Mouse (Mus musculus) CH12.LX (cell line): ENCODE data around the gene Rab3a. TPM values are rescaled to one million over a fixed set of nuclear protein-coding genes. Genes with fewer than 3 reads are reported as not detected.

Source experiments
- DNase-seq: peaks from one replicate; pipeline ENCODE4 v3.0.0-alpha.2; 2013; ENCODE audit errors: extremely low read depth
- H3K27ac ChIP-seq: 2 replicates; pipeline ENCODE4 v1.5.1; 2012; ENCODE audit warnings: low read depth, mild to moderate bottlenecking, control low read depth, moderate library complexity; ENCODE audit not compliant: insufficient read depth
- H3K27me3 ChIP-seq: replicated peaks from 2 replicates; pipeline ENCODE3; 2012; ENCODE audit warnings: inconsistent platforms
- H3K36me3 ChIP-seq, 2 experiments: replicated peaks in 1 of 2; 2 replicates each; pipeline versions ENCODE3 to v1.6.1; 2012; ENCODE audit warnings: inconsistent platforms in 1 of 2, low read length in 1 of 2, mild to moderate bottlenecking in 1 of 2, mixed read lengths in 1 of 2, moderate library complexity in 1 of 2; ENCODE audit not compliant: control insufficient read depth in 1 of 2, insufficient read depth in 1 of 2
- H3K4me1 ChIP-seq, 2 experiments: 2 replicates each; pipeline ENCODE4 v1.6.1; 2012; ENCODE audit warnings: inconsistent platforms in 1 of 2, moderate library complexity in 1 of 2; ENCODE audit not compliant: insufficient read depth in 2 of 2, control insufficient read depth in 1 of 2
- H3K4me2 ChIP-seq: 2 replicates; pipeline ENCODE4 v1.6.1; 2012; ENCODE audit warnings: low read depth, mild to moderate bottlenecking, control low read depth; ENCODE audit not compliant: poor library complexity, insufficient read depth, severe bottlenecking
- H3K4me3 ChIP-seq, 3 experiments: fragments of 150-350 bp in 1 of 3; sonication (generic) in 1 of 3; replicated peaks in 1 of 3; 2 replicates each; pipeline versions ENCODE3 to v1.5.1; 2011 to 2012; ENCODE audit warnings: low read depth in 2 of 3, low read length in 2 of 3, mild to moderate bottlenecking in 2 of 3, moderate library complexity in 2 of 3, control low read depth in 1 of 3, improper control_type of control experiment in 1 of 3, inconsistent platforms in 1 of 3, mixed read lengths in 1 of 3; ENCODE audit not compliant: poor library complexity in 1 of 3
- H3K79me2 ChIP-seq: replicated peaks from 2 replicates; pipeline ENCODE4 v1.6.1; 2012; ENCODE audit warnings: mild to moderate bottlenecking, moderate library complexity; ENCODE audit not compliant: control insufficient read depth, poor library complexity, insufficient read depth, severe bottlenecking; ENCODE audit errors: extremely low read depth
- H3K9ac ChIP-seq: 2 replicates; pipeline ENCODE4 v1.6.1; 2012; ENCODE audit warnings: low read depth, mild to moderate bottlenecking, control low read depth, moderate library complexity; ENCODE audit not compliant: insufficient read depth
- H3K9me3 ChIP-seq: replicated peaks from 2 replicates; pipeline ENCODE3; 2012; ENCODE audit warnings: low read length, inconsistent platforms, mixed read lengths
- BHLHE40 ChIP-seq: IDR thresholded peaks from 2 replicates; pipeline ENCODE4 v1.6.1; 2011; ENCODE audit warnings: mild to moderate bottlenecking, low read depth, low read length, improper control_type of control experiment
- CHD1 ChIP-seq: IDR thresholded peaks from 2 replicates; pipeline ENCODE4 v1.6.1; 2012; ENCODE audit warnings: low read depth, low read length, improper control_type of control experiment, inconsistent platforms
- CHD2 ChIP-seq: IDR thresholded peaks from 2 replicates; pipeline ENCODE4 v1.6.1; 2011; ENCODE audit warnings: low read length, improper control_type of control experiment
- CTCF ChIP-seq, 2 experiments: IDR thresholded peaks in 1 of 2; conservative IDR thresholded peaks in 1 of 2; 2 replicates each; pipeline ENCODE4 v1.5.1; 2011 to 2012; ENCODE audit warnings: low read depth in 2 of 2, low read length in 2 of 2, improper control_type of control experiment in 1 of 2, inconsistent platforms in 1 of 2, mild to moderate bottlenecking in 1 of 2, moderate library complexity in 1 of 2
- E2F4 ChIP-seq: IDR thresholded peaks from 2 replicates; pipeline ENCODE4 v1.6.1; 2011; ENCODE audit warnings: low read depth, low read length, improper control_type of control experiment; ENCODE audit not compliant: insufficient replicate concordance
- EP300 ChIP-seq: IDR thresholded peaks from 2 replicates; pipeline ENCODE4 v1.6.1; 2011; ENCODE audit warnings: low read length, improper control_type of control experiment
- GABPA ChIP-seq: IDR thresholded peaks from 2 replicates; pipeline ENCODE4 v1.6.1; 2012; ENCODE audit warnings: low read depth, low read length, improper control_type of control experiment, inconsistent platforms; ENCODE audit not compliant: insufficient replicate concordance
- IRF4 ChIP-seq: IDR thresholded peaks from 2 replicates; pipeline ENCODE4 v1.6.1; 2014; ENCODE audit warnings: low read depth, mild to moderate bottlenecking, inconsistent platforms, low read length, improper control_type of control experiment
- JUN ChIP-seq: IDR thresholded peaks from 2 replicates; pipeline ENCODE4 v1.6.1; 2011; ENCODE audit warnings: low read depth, mild to moderate bottlenecking, low read length, improper control_type of control experiment, moderate library complexity; ENCODE audit not compliant: insufficient read depth
- KAT2A ChIP-seq: IDR thresholded peaks from 2 replicates; pipeline ENCODE4 v1.6.1; 2012; ENCODE audit warnings: low read length, improper control_type of control experiment, inconsistent platforms; ENCODE audit not compliant: insufficient replicate concordance
- MAFK ChIP-seq: IDR thresholded peaks from 2 replicates; pipeline ENCODE4 v1.6.1; 2011; ENCODE audit warnings: low read length, improper control_type of control experiment; ENCODE audit not compliant: insufficient replicate concordance
- MAX ChIP-seq: IDR thresholded peaks from 2 replicates; pipeline ENCODE4 v1.6.1; 2011; ENCODE audit warnings: low read length, improper control_type of control experiment
- MAZ ChIP-seq: IDR thresholded peaks from 2 replicates; pipeline ENCODE4 v1.6.1; 2012; ENCODE audit warnings: low read depth, mild to moderate bottlenecking, inconsistent platforms, low read length, improper control_type of control experiment, moderate library complexity
- MXI1 ChIP-seq: IDR thresholded peaks from 2 replicates; pipeline ENCODE4 v1.6.1; 2011; ENCODE audit warnings: mild to moderate bottlenecking, low read depth, low read length, improper control_type of control experiment
- NELFE ChIP-seq: IDR thresholded peaks from 2 replicates; pipeline ENCODE4 v1.6.1; 2011; ENCODE audit warnings: low read depth, low read length, improper control_type of control experiment
- PAX5 ChIP-seq: IDR thresholded peaks from 2 replicates; pipeline ENCODE4 v1.6.1; 2012; ENCODE audit warnings: low read length, inconsistent platforms, mixed read lengths
- POLR2A ChIP-seq: IDR thresholded peaks from 2 replicates; pipeline ENCODE4 v1.6.1; 2011; ENCODE audit warnings: low read depth, mild to moderate bottlenecking, improper control_type of control experiment, low read length
- POLR2AphosphoS2 ChIP-seq: IDR thresholded peaks from 2 replicates; pipeline ENCODE4 v1.6.1; 2011; ENCODE audit warnings: low read depth, low read length, improper control_type of control experiment
- RAD21 ChIP-seq: IDR thresholded peaks from 2 replicates; pipeline ENCODE4 v1.6.1; 2011; ENCODE audit warnings: low read depth, mild to moderate bottlenecking, low read length, improper control_type of control experiment, moderate library complexity
- RCOR1 ChIP-seq: conservative IDR thresholded peaks from 2 replicates; pipeline ENCODE4 v1.6.1; 2012; ENCODE audit warnings: low read depth, mild to moderate bottlenecking, inconsistent platforms, low read length, improper control_type of control experiment
- SIN3A ChIP-seq: IDR thresholded peaks from 2 replicates; pipeline ENCODE4 v1.6.1; 2012; ENCODE audit warnings: low read length, improper control_type of control experiment, inconsistent platforms
- SMC3 ChIP-seq: IDR thresholded peaks from 2 replicates; pipeline ENCODE4 v1.6.1; 2011; ENCODE audit warnings: low read depth, low read length, improper control_type of control experiment
- TBP ChIP-seq: conservative IDR thresholded peaks from 2 replicates; pipeline ENCODE4 v1.6.1; 2011; ENCODE audit warnings: low read depth, low read length, improper control_type of control experiment
- UBTF ChIP-seq: IDR thresholded peaks from 2 replicates; pipeline ENCODE4 v1.6.1; 2012; ENCODE audit warnings: low read depth, mild to moderate bottlenecking, inconsistent platforms, low read length, improper control_type of control experiment, moderate library complexity
- USF2 ChIP-seq: conservative IDR thresholded peaks from 2 replicates; pipeline ENCODE4 v1.6.1; 2011; ENCODE audit warnings: low read depth, low read length, improper control_type of control experiment
- ZKSCAN1 ChIP-seq: IDR thresholded peaks from 2 replicates; pipeline ENCODE4 v1.6.1; 2012; ENCODE audit warnings: low read depth, inconsistent platforms, low read length, improper control_type of control experiment, borderline replicate concordance
- ZNF384 ChIP-seq: IDR thresholded peaks from 2 replicates; pipeline ENCODE4 v1.6.1; 2012; ENCODE audit warnings: low read depth, low read length, improper control_type of control experiment, inconsistent platforms
- dilution Hi-C: fragments of 300-500 bp; cut with MboI; formaldehyde crosslinking; loops from 2 replicates; pipeline ENCODE4 v1.14.3; 2020; ENCODE audit warnings: low sequenced_read_pairs; ENCODE audit not compliant: extremely low pct_unique_long_range_greater_than_20kb, extremely low pct_ligation_motif_present
- in situ Hi-C: fragments of 300-500 bp; cut with MboI; formaldehyde crosslinking; loops from 3 replicates; pipeline ENCODE4 v1.14.3; 2019; ENCODE audit warnings: low sequenced_read_pairs, low pct_ligation_motif_present, low pct_unique_long_range_greater_than_20kb, mixed read lengths
- polyA plus RNA-seq: library from polyadenylated mRNA; unstranded; fragments of >175 nt; gene quantifications from 2 replicates; pipeline ENCODE4 v1.2.1, GENCODE M21; 2012; ENCODE audit warnings: low read depth; ENCODE audit not compliant: insufficient read length
- total RNA-seq, 2 experiments: library from RNA; depleted of rRNA; stranded (reverse); fragments of 300-350 nt in 1 of 2; fragments of >200 nt in 1 of 2; gene quantifications; 2 replicates each; pipeline ENCODE4 v1.2.3; 2012 to 2014

Rab3a gene
- total and polyA plus RNA-seq, 3 experiments, result 0.87 to 1.9 (median 0.99) TPM

DNA sequence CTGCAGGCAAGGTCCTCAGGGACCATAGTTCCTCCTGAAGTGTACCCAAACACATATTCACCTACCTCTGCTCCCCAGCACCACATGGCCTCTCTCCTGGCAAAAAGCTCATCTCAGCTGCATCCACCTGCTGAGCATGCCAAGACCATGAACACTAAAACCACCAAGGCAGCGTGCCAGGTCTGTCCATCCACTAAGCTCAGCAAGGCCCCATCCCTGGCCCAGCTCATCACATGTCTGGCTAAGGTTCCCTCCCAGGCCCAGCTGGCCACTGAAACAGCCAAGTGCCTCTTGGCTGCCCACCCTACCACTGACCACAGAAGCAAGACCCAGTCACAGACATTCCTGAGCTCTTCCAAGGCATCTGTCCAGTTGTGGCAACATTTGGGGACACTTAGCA lies 44.2 kb upstream of the Rab3a start:
- Histone ChIP-seq H3K79me2 (no peaks in the 10 kb centered on the region), H3K27me3 (no peaks in the 10 kb centered on the region), H3K36me3 (peaks cover 0 to 30% of the 10 kb centered on the region in 2 experiments), H3K9ac (no peak overlapping the region), H3K27ac (no peak overlapping the region), H3K4me3 (no peak overlapping the region), H3K4me1 (no peaks in the 10 kb centered on the region), H3K9me3 (no peaks in the 10 kb centered on the region), H3K4me2 (no peak overlapping the region)
- in situ Hi-C loops (loop anchor here (10.0 kb wide), 2 partner anchors 45 to 135 kb away; partner anchors contain the start of gene Pgpep1), dilution Hi-C loops (no loop called here)
- TF ChIP-seq JUN (no peak), MAZ (no peak), GABPA (no peak), EP300 (no peak), CHD2 (no peak), ZNF384 (no peak), ZKSCAN1 (no peak), TBP (no peak), PAX5 (no peak), BHLHE40 (no peak), MAX (no peak), POLR2AphosphoS2 (no peak), UBTF (no peak), CTCF (conservative IDR thresholded peaks at IDR 0.05 in 1 of 2, IDR thresholded peaks at IDR 0.05 in 1 of 2; ENCODE audit: low read depth in 2 of 2, low read length in 2 of 2) (no peak), SIN3A (no peak), KAT2A (no peak), POLR2A (no peak), MAFK (no peak), NELFE (no peak)
- no peak for DNase-seq

DNA sequence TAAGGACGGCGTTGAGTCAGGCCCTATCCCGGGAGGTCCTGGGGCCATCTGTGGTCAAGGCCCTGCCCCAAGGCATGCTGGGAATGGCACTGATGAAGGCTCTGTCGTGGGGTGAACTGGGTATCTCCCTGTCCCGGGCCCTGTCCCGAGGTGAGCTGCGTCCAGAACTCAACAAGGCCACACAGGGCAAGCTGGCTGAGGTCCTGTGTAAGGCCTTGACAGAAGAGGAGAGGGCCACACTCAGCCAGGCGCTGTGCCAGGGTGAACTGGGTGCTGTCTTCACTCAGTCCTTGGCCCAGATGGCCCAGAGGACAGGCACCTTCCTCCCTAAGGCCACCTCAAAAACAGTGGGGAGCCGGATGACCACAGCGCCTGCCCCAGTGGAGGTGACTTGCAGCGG lies 43.4 kb upstream of the Rab3a start:
- in situ Hi-C loops (loop anchor here (10.0 kb wide), 2 partner anchors 46 to 134 kb away; partner anchors contain the start of gene Pgpep1), dilution Hi-C loops (no loop called here)
- no peak overlapping the region for H3K4me2 ChIP-seq
- H3K9ac ChIP-seq, result no peak overlapping the region
- H3K27ac ChIP-seq, result no peak overlapping the region
- H3K79me2 ChIP-seq, result no peaks in the 10 kb centered on the region
- peaks cover 0 to 30% of the 10 kb centered on the region in 2 experiments for H3K36me3 ChIP-seq
- no peak overlapping the region for H3K4me3 ChIP-seq
- H3K27me3 ChIP-seq, result no peaks in the 10 kb centered on the region
- no peaks in the 10 kb centered on the region for H3K4me1 ChIP-seq
- DNase-seq, result no peak
- no peaks in the 10 kb centered on the region for H3K9me3 ChIP-seq
- TF ChIP-seq TBP, result no peak
- no peak for TF ChIP-seq PAX5
- no peak for TF ChIP-seq SMC3
- no peak for TF ChIP-seq IRF4
- TF ChIP-seq CHD2, result no peak
- no peak for TF ChIP-seq USF2
- no peak for TF ChIP-seq POLR2AphosphoS2
- TF ChIP-seq UBTF, result no peak
- no peak for TF ChIP-seq RAD21
- TF ChIP-seq E2F4, result no peak
- TF ChIP-seq MXI1, result no peak
- no peak for TF ChIP-seq SIN3A
- TF ChIP-seq CHD1, result no peak
- TF ChIP-seq RCOR1, result no peak
- TF ChIP-seq ZKSCAN1, result no peak
